Mouse (Mus musculus) skeletal muscle tissue, adult 2 months (tissue): ENCODE measurements around the gene Pld5.

ENCODE experiments used
- DNase-seq: peaks from one replicate; pipeline ENCODE4 v3.0.0-alpha.2; 2012; ENCODE audit warnings: low read depth, low spot score

Pld5 gene

GRCm38 (mm10) chr1:176167784-176168183 is 107.3 kb downstream of the Pld5 start:
- DNase-seq, result no peak

GRCm38 (mm10) chr1:176167114-176167513 is 108.0 kb downstream of the Pld5 start:
- no peak for DNase-seq

DNA sequence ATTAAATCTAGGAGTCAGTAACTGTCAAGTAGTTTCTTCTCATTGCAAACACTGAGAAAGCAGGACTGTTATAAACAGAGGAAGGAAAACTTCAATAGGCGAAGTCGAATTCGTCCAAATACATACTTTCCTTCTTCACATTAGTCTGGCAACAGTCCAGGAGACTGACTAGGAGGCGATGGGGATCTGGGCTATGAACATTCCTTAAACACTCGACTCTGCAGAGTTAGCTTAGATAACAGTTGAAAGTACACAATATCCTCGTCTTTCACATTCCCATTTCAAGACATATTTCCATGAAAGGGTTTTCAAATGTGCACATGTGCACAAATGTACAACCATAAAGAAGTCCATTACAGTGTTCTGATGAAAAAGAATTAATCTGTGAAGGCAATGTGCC is 129.8 kb downstream of the Pld5 start:
- no peak for DNase-seq

DNA sequence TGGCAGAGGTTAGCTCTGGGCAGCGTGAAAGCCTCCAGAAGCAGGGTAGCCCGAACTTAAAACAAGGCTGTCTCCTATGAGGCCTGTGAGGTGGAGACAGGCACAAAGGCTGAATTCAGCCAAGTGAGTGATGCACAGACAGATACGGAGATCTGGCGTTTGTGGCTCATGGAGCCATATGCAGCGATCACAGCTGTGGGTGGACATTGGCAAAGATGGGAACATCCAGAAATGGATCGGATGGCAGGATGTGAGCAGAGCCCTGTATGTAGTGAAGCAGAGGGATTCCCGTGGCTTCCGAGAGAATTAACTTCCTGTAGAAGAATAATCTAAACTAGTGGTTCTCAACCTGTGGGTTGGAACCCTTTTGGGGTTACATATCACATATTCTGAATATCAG is 140.7 kb downstream of the Pld5 start:
- DNase-seq, result no peak

- DNase-seq, result no peak
These were observed 149.3 kb downstream of the Pld5 start for GRCm38 (mm10) chr1:176125771-176126170.

- no peak for DNase-seq
These were observed 150.7 kb downstream of the Pld5 start for GRCm38 (mm10) chr1:176124441-176124840.

DNA sequence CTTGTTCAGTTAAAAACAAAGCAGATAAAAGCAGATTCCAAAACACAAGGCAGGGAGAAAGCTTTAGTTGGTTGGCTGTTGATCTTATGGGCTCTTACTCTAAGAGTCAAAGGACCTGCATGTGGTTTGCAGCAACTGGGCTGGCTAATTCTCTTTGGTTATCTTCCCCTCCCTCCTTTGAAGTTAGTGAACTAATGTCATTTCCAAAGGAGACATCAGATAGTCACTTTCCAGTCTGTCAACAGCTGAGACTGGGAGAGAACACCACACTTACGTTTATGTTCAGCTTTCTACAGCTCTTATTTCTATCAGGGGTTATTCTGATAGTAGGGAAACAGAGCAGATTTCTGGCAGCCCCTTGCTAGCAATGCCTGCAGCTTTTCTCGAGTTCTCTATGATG is 151.3 kb downstream of the Pld5 start:
- no peak for DNase-seq

- DNase-seq, result no peak
These were observed 159.5 kb downstream of the Pld5 start for GRCm38 (mm10) chr1:176115604-176116003.

DNA sequence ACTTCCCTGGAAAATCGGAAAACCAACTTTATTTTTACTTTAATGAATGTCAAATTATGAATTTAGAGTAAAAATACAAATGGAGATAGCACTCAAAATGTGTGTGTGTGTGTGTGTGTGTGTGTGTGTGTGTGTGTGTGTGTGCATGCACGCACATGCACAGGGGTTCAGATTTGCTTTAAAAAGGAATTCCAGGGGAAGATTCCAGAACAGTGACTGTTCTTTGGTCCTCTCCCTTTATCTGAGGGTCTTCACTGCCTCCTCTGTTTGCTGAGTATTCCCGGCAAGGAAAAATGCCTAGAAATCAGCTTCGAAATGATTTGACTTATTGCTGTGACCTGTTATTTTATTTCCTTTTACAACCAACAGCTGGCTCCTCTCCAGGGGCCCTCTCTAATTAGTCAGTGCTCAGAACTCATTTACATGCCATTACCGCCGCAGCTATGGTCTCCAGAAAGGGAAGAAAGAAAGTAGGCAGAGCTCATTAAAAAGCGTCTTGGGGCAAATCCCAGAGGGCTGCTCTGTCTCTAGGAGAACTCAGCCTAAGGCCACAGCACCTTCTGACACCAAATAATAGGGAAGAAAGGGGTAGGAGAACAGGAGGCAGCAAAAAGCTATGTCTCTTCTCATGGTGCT is 176.3 kb downstream of the Pld5 start:
- no peak for DNase-seq

DNA sequence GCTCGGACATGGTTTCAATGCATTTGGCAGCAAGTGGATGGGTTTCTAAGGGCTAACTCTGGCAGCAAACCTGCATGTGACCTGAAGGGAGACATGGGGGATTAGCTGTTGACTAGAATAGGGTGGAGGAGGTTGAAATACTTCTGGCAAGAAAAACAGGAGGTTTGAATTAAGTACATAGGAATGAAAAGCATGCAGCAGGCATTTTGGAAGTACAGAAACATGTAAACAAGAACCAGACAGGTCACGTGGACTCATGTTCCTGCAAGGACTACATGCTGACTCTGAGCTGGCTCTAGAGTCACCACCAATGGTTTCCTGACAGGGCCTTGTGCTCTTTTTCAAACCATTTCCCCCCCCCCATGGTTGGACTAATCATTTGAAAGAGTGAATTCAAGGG is 183.0 kb downstream of the Pld5 start:
- DNase-seq, result no peak

GRCm38 (mm10) chr1:176089382-176089781 is 185.7 kb downstream of the Pld5 start:
- DNase-seq, result no peak

GRCm38 (mm10) chr1:176085952-176086648 is 189.0 kb downstream of the Pld5 start:
- no peak for DNase-seq

DNA sequence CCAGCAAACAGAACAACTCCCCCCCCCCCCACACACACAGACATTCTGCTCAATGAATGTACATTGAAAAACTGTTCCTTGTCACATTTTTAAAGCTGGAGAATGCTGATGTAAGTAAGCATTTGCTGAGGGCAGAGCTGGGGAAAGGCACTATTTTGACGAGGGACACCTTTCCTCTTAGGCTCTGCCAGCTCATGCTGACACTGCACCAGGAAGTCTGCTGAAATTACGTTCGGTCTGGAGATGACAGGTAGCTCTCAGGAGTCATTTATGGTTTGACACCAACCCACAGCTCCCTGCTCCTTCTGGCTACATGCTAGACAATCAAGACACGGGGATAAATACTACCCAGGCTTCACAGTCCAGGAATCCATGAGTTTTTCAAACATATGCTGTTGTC is 192.8 kb downstream of the Pld5 start:
- no peak for DNase-seq

DNA sequence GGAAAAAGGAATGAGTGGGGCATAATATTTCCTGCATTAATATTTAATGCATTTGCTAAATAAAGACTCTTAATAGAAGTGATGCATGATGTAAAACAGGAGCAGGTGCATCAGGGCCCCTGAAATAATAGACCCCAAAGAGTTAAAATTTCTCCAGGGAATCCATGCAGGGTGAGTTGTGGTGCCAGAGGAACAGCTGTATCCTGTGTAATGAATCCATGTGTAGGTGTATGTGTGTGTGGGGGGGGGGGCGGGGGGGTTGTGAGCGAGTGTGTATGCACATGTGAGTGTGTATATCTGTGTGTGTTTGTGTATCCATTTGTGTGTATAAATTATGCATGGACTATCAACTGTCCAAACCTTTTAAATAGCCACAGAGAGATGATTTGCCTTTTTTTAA is 194.1 kb downstream of the Pld5 start:
- no peak for DNase-seq

DNA sequence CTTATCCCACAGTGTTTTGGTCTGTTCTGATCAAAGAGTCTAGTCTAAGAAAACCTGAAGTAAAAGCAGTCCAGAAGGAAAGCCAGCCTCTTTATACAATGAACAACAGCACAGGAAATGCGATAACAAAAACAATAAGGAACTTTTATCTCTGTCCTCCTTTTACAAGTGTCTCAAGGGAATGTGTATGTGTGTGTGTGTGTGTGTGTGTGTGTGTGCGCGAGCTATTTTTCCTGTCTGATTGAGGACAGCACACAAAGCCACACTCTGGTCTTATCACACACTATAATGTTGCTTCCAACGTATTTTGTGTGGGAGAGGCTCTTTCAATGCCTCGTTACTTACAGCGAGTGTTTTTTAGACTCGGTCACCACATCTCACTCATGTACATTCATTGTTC is 196.7 kb downstream of the Pld5 start:
- no peak for DNase-seq

DNA sequence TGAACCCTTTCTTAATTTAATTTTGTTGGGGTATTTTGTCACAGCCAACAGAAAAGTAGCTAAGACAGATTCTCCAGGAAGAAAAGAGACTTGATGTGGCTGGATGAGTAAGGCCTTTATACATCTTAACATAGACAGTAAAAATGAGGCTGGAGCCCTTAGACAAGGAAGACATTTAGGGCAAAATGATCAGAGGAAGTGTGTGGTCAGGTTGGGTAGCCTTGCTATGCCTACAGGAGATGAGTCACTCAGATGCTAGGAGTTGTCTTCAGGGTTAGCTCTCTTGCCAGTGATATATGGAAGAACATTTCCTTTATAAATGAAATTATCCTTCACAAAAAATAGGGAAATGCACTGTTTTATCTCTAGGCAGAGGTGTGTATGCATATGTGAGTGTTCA is 198.3 kb downstream of the Pld5 start:
- DNase-seq, result no peak

DNA sequence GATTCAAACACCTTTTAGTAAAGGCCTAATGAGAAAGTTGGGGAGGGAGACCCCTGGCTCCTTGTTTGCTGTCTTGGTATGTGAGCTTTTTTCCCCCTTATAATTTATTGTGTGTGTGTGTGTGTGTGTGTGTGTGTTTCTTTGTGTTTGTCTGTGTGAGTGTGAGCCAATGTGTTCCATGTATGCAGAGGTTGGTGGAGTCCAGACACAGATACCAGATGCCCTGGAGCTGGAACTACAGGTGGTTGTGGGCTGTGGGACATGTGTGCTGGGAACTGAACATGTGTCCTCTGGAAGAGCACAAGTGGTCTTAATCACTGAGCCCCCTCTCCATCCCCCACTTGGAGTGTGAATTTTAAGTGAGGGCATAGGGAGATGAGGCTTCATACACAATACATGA is 199.3 kb downstream of the Pld5 start:
- no peak for DNase-seq

GRCm38 (mm10) chr1:176075409-176075808 is 199.7 kb downstream of the Pld5 start:
- peak; percentile 34 for DNase-seq

GRCm38 (mm10) chr1:176074526-176074925 is 200.6 kb downstream of the Pld5 start:
- no peak for DNase-seq

GRCm38 (mm10) chr1:176065281-176065680 is 209.8 kb downstream of the Pld5 start:
- DNase-seq, result no peak

DNA sequence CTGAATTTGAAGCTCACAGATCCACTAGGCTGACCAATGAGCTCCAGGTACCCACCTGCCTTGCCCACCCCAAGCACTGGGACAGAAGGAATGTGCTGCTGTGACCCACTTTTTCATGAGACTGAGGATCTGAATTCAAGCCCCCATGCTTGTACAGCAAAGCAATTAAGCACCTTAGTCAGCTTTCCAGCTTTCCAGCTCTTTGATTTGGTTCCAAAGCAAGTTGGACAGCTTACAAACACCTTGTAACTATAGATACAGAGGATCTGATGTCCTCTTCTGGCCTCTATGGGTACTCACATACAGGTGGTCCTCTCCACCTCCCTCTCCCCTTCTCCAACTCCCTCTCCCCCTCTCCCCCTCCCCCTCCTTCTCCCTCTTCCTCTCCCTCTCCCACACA is 210.6 kb downstream of the Pld5 start:
- no peak for DNase-seq

- no peak for DNase-seq
These were observed 221.5 kb downstream of the Pld5 start for GRCm38 (mm10) chr1:176053653-176054052.

DNA sequence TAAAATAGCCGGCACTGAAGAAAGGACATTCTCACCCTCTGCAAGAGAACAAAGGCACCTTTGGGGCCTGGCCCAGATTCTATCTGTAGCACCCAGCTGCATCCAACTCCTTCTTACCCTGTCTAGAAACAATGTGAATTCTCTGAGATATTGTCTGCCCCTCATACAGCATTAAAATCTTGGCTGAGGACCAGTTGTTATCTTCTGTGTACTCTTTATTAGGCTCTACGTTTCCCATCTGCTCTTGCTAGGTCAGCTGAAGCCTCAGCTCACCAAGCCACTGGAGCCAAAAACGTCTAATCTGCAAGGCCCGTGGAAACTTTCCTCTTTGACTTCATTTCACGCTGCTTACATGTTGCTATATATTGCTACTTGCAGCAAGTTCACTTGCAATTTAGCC is 228.1 kb downstream of the Pld5 start:
- no peak for DNase-seq

GRCm38 (mm10) chr1:176046375-176046774 is 228.7 kb downstream of the Pld5 start:
- no peak for DNase-seq
